22 mouse cellular contexts compared by ENCODE assay signal in genomic region chrX:11360823-11361222, GRCm38 (mm10). TPM values are rescaled to one million over a fixed set of nuclear protein-coding genes. Genes with fewer than 3 reads are reported as not detected.
"Had no signal": no experiment of that assay in that cellular context is flagged by ENCODE, and none has a peak within 500 bp of the region (broad histone marks: within the 10 kb centered on the region; RNA-seq: fewer than 3 reads in every experiment).

No protein-coding gene starts in this region.

- H3K36me3 ChIP-seq: midbrain, embryonic 10.5 days; midbrain, embryonic 12.5 days; neural tube, embryonic 12.5 days; stomach, embryonic 15.5 days had no signal

- DNase-seq: lung, adult 18-20 months; lung, embryonic 14.5 days; lung, postnatal 10 days; lung, postnatal 4 days; midbrain, embryonic 14.5 days; right cerebral cortex, postnatal 14 days; thymus, adult 2 months; thymus, postnatal 14 days; thymus, postnatal 36 days had no signal

- H3K4me1 ChIP-seq: midbrain, embryonic 10.5 days; midbrain, embryonic 12.5 days; neural tube, embryonic 12.5 days; stomach, embryonic 15.5 days had no signal

- H3K27me3 ChIP-seq: neural tube, embryonic 12.5 days; stomach, embryonic 15.5 days had no signal

- H3K9me3 ChIP-seq: midbrain, embryonic 10.5 days; midbrain, embryonic 12.5 days; neural tube, embryonic 12.5 days; stomach, embryonic 15.5 days had no signal

- ATAC-seq: midbrain, embryonic 16.5 days had no signal

- H3K27ac ChIP-seq: midbrain, embryonic 10.5 days; midbrain, embryonic 12.5 days; neural tube, embryonic 12.5 days; stomach, embryonic 15.5 days; stomach, postnatal 0 days had no signal

- H3K4me3 ChIP-seq: midbrain, embryonic 10.5 days; midbrain, embryonic 12.5 days; neural tube, embryonic 12.5 days; stomach, embryonic 15.5 days had no signal

RNA-seq across cellular contexts. Expression of gene H2al1j, which starts 33.2 kb away (rescaled TPM):
- total RNA-seq: megakaryocyte-erythroid progenitor cell, adult 5-6 weeks; neutrophil, adult 5-6 weeks had no signal
- polyA plus RNA-seq: liver, embryonic 16.5 days; lung, embryonic 14.5 days; lung, embryonic 16.5 days; midbrain, embryonic 10.5 days; midbrain, embryonic 12.5 days; midbrain, embryonic 14.5 days; midbrain, embryonic 16.5 days; neural tube, embryonic 12.5 days; neural tube, embryonic 14.5 days; spleen, adult 2 months; stomach, embryonic 15.5 days; stomach, postnatal 0 days; testis, adult 2 months; thymus, adult 2 months had no signal

RNA-seq across cellular contexts. Expression of gene H2al1i, which starts 36.4 kb away (rescaled TPM):
- total RNA-seq: megakaryocyte-erythroid progenitor cell, adult 5-6 weeks; neutrophil, adult 5-6 weeks had no signal
- polyA plus RNA-seq: liver, embryonic 16.5 days; lung, embryonic 14.5 days; lung, embryonic 16.5 days; midbrain, embryonic 10.5 days; midbrain, embryonic 12.5 days; midbrain, embryonic 14.5 days; midbrain, embryonic 16.5 days; neural tube, embryonic 12.5 days; neural tube, embryonic 14.5 days; spleen, adult 2 months; stomach, embryonic 15.5 days; stomach, postnatal 0 days; testis, adult 2 months; thymus, adult 2 months had no signal

RNA-seq across cellular contexts. Expression of gene H2al1h, which starts 39.5 kb away (rescaled TPM):
- total RNA-seq: megakaryocyte-erythroid progenitor cell, adult 5-6 weeks; neutrophil, adult 5-6 weeks had no signal
- polyA plus RNA-seq: liver, embryonic 16.5 days; lung, embryonic 14.5 days; lung, embryonic 16.5 days; midbrain, embryonic 10.5 days; midbrain, embryonic 12.5 days; midbrain, embryonic 14.5 days; midbrain, embryonic 16.5 days; neural tube, embryonic 12.5 days; neural tube, embryonic 14.5 days; spleen, adult 2 months; stomach, embryonic 15.5 days; stomach, postnatal 0 days; testis, adult 2 months; thymus, adult 2 months had no signal

RNA-seq across cellular contexts. Expression of gene H2al1g, which starts 42.8 kb away (rescaled TPM):
- total RNA-seq: megakaryocyte-erythroid progenitor cell, adult 5-6 weeks; neutrophil, adult 5-6 weeks had no signal
- polyA plus RNA-seq: liver, embryonic 16.5 days; lung, embryonic 14.5 days; lung, embryonic 16.5 days; midbrain, embryonic 10.5 days; midbrain, embryonic 12.5 days; midbrain, embryonic 14.5 days; midbrain, embryonic 16.5 days; neural tube, embryonic 12.5 days; neural tube, embryonic 14.5 days; spleen, adult 2 months; stomach, embryonic 15.5 days; stomach, postnatal 0 days; thymus, adult 2 months had no signal

RNA-seq across cellular contexts. Expression of gene H2al1f, which starts 45.9 kb away (rescaled TPM):
- total RNA-seq: megakaryocyte-erythroid progenitor cell, adult 5-6 weeks; neutrophil, adult 5-6 weeks had no signal
- polyA plus RNA-seq: liver, embryonic 16.5 days; lung, embryonic 14.5 days; lung, embryonic 16.5 days; midbrain, embryonic 10.5 days; midbrain, embryonic 12.5 days; midbrain, embryonic 14.5 days; midbrain, embryonic 16.5 days; neural tube, embryonic 12.5 days; neural tube, embryonic 14.5 days; spleen, adult 2 months; stomach, embryonic 15.5 days; stomach, postnatal 0 days; testis, adult 2 months; thymus, adult 2 months had no signal
